ENCODE assay signal across 8 mouse cellular contexts in genomic region chr1:181017212-181017711, GRCm38 (mm10). TPM values are rescaled to one million over a fixed set of nuclear protein-coding genes. Genes with fewer than 3 reads are reported as not detected.
DNase-seq lines count a peak whose midpoint lies in the region; ATAC-seq and TF ChIP-seq lines count a peak whose summit lies in the region.

No protein-coding gene starts in this region.

- WGBS in embryonic facial prominence, embryonic 13.5 days = under 1% methylated on average over 22 of the region's 22 CpGs
- WGBS in kidney, adult 2 months = 1% methylated on average over 22 of the region's 22 CpGs
- WGBS in limb, embryonic 11.5 days = 0% methylated on average over 19 of the region's 22 CpGs
- under 1% methylated on average over 22 of the region's 22 CpGs for WGBS in midbrain, embryonic 13.5 days

- no peak for TF ChIP-seq CTCF in kidney, adult 2 months (conservative IDR thresholded peaks at IDR 0.05; ENCODE audit: insufficient read depth, insufficient read length, low read depth, low read length)

- peak; percentile 70 for TF ChIP-seq POLR2A in kidney, adult 2 months (IDR thresholded peaks at IDR 0.05; ENCODE audit: low read depth, low read length)

- ATAC-seq in embryonic facial prominence, embryonic 13.5 days (ENCODE audit: insufficient number of reproducible peaks, insufficient read depth, low FRiP score, low TSS enrichment, low read depth) = peak; percentile 65
- 0 out of 2 replicates have a peak, but pooled peaks have one; percentile 44 for ATAC-seq in limb, embryonic 11.5 days (ENCODE audit: insufficient number of reproducible peaks, low FRiP score, low TSS enrichment, low read depth)
- ATAC-seq in midbrain, embryonic 13.5 days = peak; percentile 84

- H3K27ac ChIP-seq in embryonic facial prominence, embryonic 13.5 days = peak overlapping the region; percentile 62
- peak overlapping the region; percentile 79 for H3K27ac ChIP-seq in kidney, adult 2 months (ENCODE audit: insufficient read depth, low read depth, low read length)
- H3K27ac ChIP-seq in limb, embryonic 11.5 days (replicated peaks; ENCODE audit: low read depth, low read length) = no peak overlapping the region
- no peak overlapping the region for H3K27ac ChIP-seq in midbrain, embryonic 13.5 days

- peak overlapping the region; percentile 94 for H3K4me2 ChIP-seq in embryonic facial prominence, embryonic 13.5 days
- peak overlapping the region; percentile 83 for H3K4me2 ChIP-seq in limb, embryonic 11.5 days (ENCODE audit: low read depth, severe bottlenecking)
- H3K4me2 ChIP-seq in midbrain, embryonic 13.5 days (replicated peaks) = peak overlapping the region; percentile 97

- H3K4me1 ChIP-seq in embryonic facial prominence, embryonic 13.5 days = peaks cover 22% of the 10 kb centered on the region
- H3K4me1 ChIP-seq in kidney, adult 2 months (ENCODE audit: control insufficient read depth, insufficient read depth, low read length) = peaks cover 11% of the 10 kb centered on the region; the same call in 1 of the 2 replicates
- no peaks in the 10 kb centered on the region for H3K4me1 ChIP-seq in limb, embryonic 11.5 days (ENCODE audit: control insufficient read depth, insufficient read depth, low read length)
- peaks cover 12% of the 10 kb centered on the region for H3K4me1 ChIP-seq in midbrain, embryonic 13.5 days (replicated peaks)

- peaks cover 12% of the 10 kb centered on the region for H3K27me3 ChIP-seq in embryonic facial prominence, embryonic 13.5 days
- H3K27me3 ChIP-seq in kidney, adult 2 months (replicated peaks; ENCODE audit: control insufficient read depth, insufficient read depth, low read length) = no peaks in the 10 kb centered on the region
- no peaks in the 10 kb centered on the region for H3K27me3 ChIP-seq in limb, embryonic 11.5 days (ENCODE audit: control insufficient read depth, insufficient read depth, low read length)
- peaks cover 18% of the 10 kb centered on the region; the same call in 1 of the 2 replicates for H3K27me3 ChIP-seq in midbrain, embryonic 13.5 days

- DNase-seq in 3134 (ENCODE audit: extremely low read depth, insufficient read length, low spot score) = peak; percentile 91
- DNase-seq in adrenal gland, postnatal 4 days (ENCODE audit: low spot score in 2 of 2) = peak; percentile 44 to 65
- DNase-seq in heart, adult 18-20 months = peak; percentile 85 to 90
- DNase-seq in kidney, adult 2 months = peak; percentile 94
- DNase-seq in limb, embryonic 11.5 days (ENCODE audit: low spot score) = peak; percentile 85
- peak; percentile 68 for DNase-seq in spleen, adult 12 weeks (ENCODE audit: low spot score)

- H3K4me3 ChIP-seq in embryonic facial prominence, embryonic 13.5 days = peak overlapping the region; percentile 52
- H3K4me3 ChIP-seq in kidney, adult 2 months (ENCODE audit: insufficient read depth, low read depth, low read length) = peak overlapping the region; percentile 82
- H3K4me3 ChIP-seq in limb, embryonic 11.5 days (ENCODE audit: low read depth, low read length) = peak overlapping the region; percentile 38
- H3K4me3 ChIP-seq in midbrain, embryonic 13.5 days (replicated peaks) = peak overlapping the region; percentile 53

- peak overlapping the region; percentile 66 for H3K9ac ChIP-seq in embryonic facial prominence, embryonic 13.5 days
- H3K9ac ChIP-seq in limb, embryonic 11.5 days (ENCODE audit: low read length) = no peak overlapping the region
- peak overlapping the region; percentile 64 for H3K9ac ChIP-seq in midbrain, embryonic 13.5 days (replicated peaks)

- H3K9me3 ChIP-seq in embryonic facial prominence, embryonic 13.5 days = no peaks in the 10 kb centered on the region
- H3K9me3 ChIP-seq in limb, embryonic 11.5 days (ENCODE audit: control insufficient read depth, low read length) = no peaks in the 10 kb centered on the region
- H3K9me3 ChIP-seq in midbrain, embryonic 13.5 days = no peaks in the 10 kb centered on the region

- no peaks in the 10 kb centered on the region for H3K36me3 ChIP-seq in embryonic facial prominence, embryonic 13.5 days
- H3K36me3 ChIP-seq in kidney, adult 2 months (ENCODE audit: control insufficient read depth, insufficient read depth, low read length) = no peaks in the 10 kb centered on the region
- H3K36me3 ChIP-seq in limb, embryonic 11.5 days (ENCODE audit: control insufficient read depth, insufficient read depth, low read length) = no peaks in the 10 kb centered on the region
- H3K36me3 ChIP-seq in midbrain, embryonic 13.5 days = no peaks in the 10 kb centered on the region

RNA-seq across cellular contexts. Expression of gene Ephx1, which starts 3.4 kb away (rescaled TPM):
- total RNA-seq in adrenal gland, postnatal 4 days (2021) = 10 to 100 TPM; 85.8 to 86.5 TPM
- polyA plus RNA-seq in embryonic facial prominence, embryonic 13.5 days (2015; fragmentation: Nextera tagmentation; extraction: Ambion mirVana) = 5.1 and 7.9 TPM in 2 replicates
- 10 to 100 TPM; 28.7 to 37.5 TPM for total RNA-seq in heart, adult 18-20 months (2021)
- polyA plus RNA-seq in kidney, adult 2 months (2012; rRNA removed) = 69.9 and 73.3 TPM in 2 replicates
- 1.7 TPM in 2 replicates for polyA plus RNA-seq in limb, embryonic 11.5 days (2014; fragmentation: Nextera tagmentation; extraction: Ambion mirVana)
- 2.0 and 2.6 TPM in 2 replicates for polyA plus RNA-seq in midbrain, embryonic 13.5 days (2015; fragmentation: Nextera tagmentation; extraction: Ambion mirVana)

RNA-seq across cellular contexts. Expression of gene 9130409I23Rik, which starts 33.8 kb away (rescaled TPM):
- total RNA-seq in adrenal gland, postnatal 4 days (2021) = not detected
- polyA plus RNA-seq in embryonic facial prominence, embryonic 13.5 days (2015; fragmentation: Nextera tagmentation; extraction: Ambion mirVana) = not detected in 2 replicates
- total RNA-seq in heart, adult 18-20 months (2021) = not detected
- not detected in 2 replicates for polyA plus RNA-seq in kidney, adult 2 months (2012; rRNA removed)
- not detected in 2 replicates for polyA plus RNA-seq in limb, embryonic 11.5 days (2014; fragmentation: Nextera tagmentation; extraction: Ambion mirVana)
- polyA plus RNA-seq in midbrain, embryonic 13.5 days (2015; fragmentation: Nextera tagmentation; extraction: Ambion mirVana) = 0.08 TPM in 1 of 2 replicates, not detected in the other

Comparison
In these comparisons a context has a peak if more than half of its experiments do, and no peak if none do; other contexts are left out.
1. H3K27ac ChIP-seq: peak in embryonic facial prominence, embryonic 13.5 days (single experiment) and kidney, adult 2 months (single experiment); none in limb, embryonic 11.5 days (single experiment) and midbrain, embryonic 13.5 days (single experiment).
2. Peak in every context shown above with its lines, with median percentiles within 50 percentile points of each other: DNase-seq, ATAC-seq, H3K4me2 ChIP-seq and H3K4me3 ChIP-seq.